Mouse (Mus musculus) intestine, embryonic 14.5 days (tissue): ENCODE results near the gene Rin3. TPM values are rescaled to one million over a fixed set of nuclear protein-coding genes. Genes with fewer than 3 reads are reported as not detected.

Source experiments
- ATAC-seq: fragments of 200-750 bp; cut with Nextera tagmentation; replicated peaks from 2 replicates; pipeline ENCODE4 v1.8.0; 2017; ENCODE audit warnings: low read depth, moderate number of reproducible peaks, moderate TSS enrichment, moderate library complexity; ENCODE audit not compliant: low FRiP score, low TSS enrichment
- DNase-seq: peaks from one replicate; pipeline ENCODE4 v3.0.0-alpha.2; 2018; ENCODE audit warnings: low spot score
- H3K27ac ChIP-seq: fragments of 300-500 bp; sonication (generic); 2 replicates; pipeline ENCODE4 v1.5.1; 2014; ENCODE audit warnings: low read depth, mild to moderate bottlenecking, control low read depth
- H3K27me3 ChIP-seq: fragments of 300-500 bp; sonication (generic); replicated peaks from 2 replicates; pipeline ENCODE4 v1.6.1; 2014; ENCODE audit warnings: low read length, control low read depth; ENCODE audit not compliant: control insufficient read depth, insufficient read depth
- H3K36me3 ChIP-seq: fragments of 300-500 bp; sonication (generic); 2 replicates; pipeline ENCODE4 v1.6.1; 2014; ENCODE audit warnings: low read length, control low read depth; ENCODE audit not compliant: control insufficient read depth, insufficient read depth
- H3K4me1 ChIP-seq: fragments of 300-500 bp; sonication (generic); replicated peaks from 2 replicates; pipeline ENCODE4 v1.6.1; 2014; ENCODE audit warnings: low read length, control low read depth, mixed read lengths; ENCODE audit not compliant: control insufficient read depth, insufficient read depth
- H3K4me2 ChIP-seq: fragments of 300-500 bp; sonication (generic); 2 replicates; pipeline ENCODE4 v1.6.1; 2014; ENCODE audit warnings: low read length
- H3K4me3 ChIP-seq: fragments of 300-500 bp; sonication (generic); 2 replicates; pipeline ENCODE4 v1.5.1; 2014; ENCODE audit warnings: low read depth, low read length, control low read depth, mixed read lengths
- H3K9ac ChIP-seq: fragments of 300-500 bp; sonication (generic); 2 replicates; pipeline ENCODE4 v1.6.1; 2014; ENCODE audit warnings: mild to moderate bottlenecking, low read length
- H3K9me3 ChIP-seq: fragments of 300-500 bp; sonication (generic); 2 replicates; pipeline ENCODE4 v1.6.1; 2016; ENCODE audit warnings: low read length, control low read depth; ENCODE audit not compliant: control insufficient read depth
- WGBS: fragments of 180-500 bp; shearing (Covaris S2); extraction: QIAGEN DNeasy Blood & Tissue Kit; methylation state at CpG from one replicate; pipeline ENCODE4 v1.1.7; 2014; 5-methylcytosine and 5-hydroxymethylcytosine counted together
- polyA plus RNA-seq: library from polyadenylated mRNA; unstranded; fragments of >200 nt; fragmentation: Nextera tagmentation; extraction: Ambion mirVana; gene quantifications from 2 replicates; pipeline ENCODE4 v1.2.1, GENCODE M21; 2014

Rin3 gene
- polyA plus RNA-seq, 1 experiment from 2014 or later, result 13.4 TPM

GRCm38 (mm10) chr12:102284267-102284610 is 1.4 kb downstream of the Rin3 start:
- peak overlapping the region; percentile 80 for H3K27ac ChIP-seq
- peak overlapping the region; percentile 73 for H3K4me2 ChIP-seq
- ATAC-seq, result peak; percentile 18; the same call in 1 of the 2 replicates
- 17% methylated on average over 9 of the region's 9 CpGs for WGBS
- H3K27me3 ChIP-seq, result no peaks in the 10 kb centered on the region
- H3K36me3 ChIP-seq, result no peaks in the 10 kb centered on the region
- peaks cover 57% of the 10 kb centered on the region for H3K4me1 ChIP-seq
- peak overlapping the region; percentile 58 for H3K4me3 ChIP-seq
- no peak for DNase-seq
- no peaks in the 10 kb centered on the region for H3K9me3 ChIP-seq
- peak overlapping the region; percentile 81 for H3K9ac ChIP-seq

- H3K36me3 ChIP-seq, result peaks cover 3% of the 10 kb centered on the region; the same call in 1 of the 2 replicates
- WGBS, result 47% methylated on average over 3 of the region's 3 CpGs
- H3K4me2 ChIP-seq, result peak overlapping the region; percentile 73
- DNase-seq (no peak), ATAC-seq (no peak)
- peak overlapping the region; percentile 80 for H3K27ac ChIP-seq
- peaks cover 61% of the 10 kb centered on the region for H3K4me1 ChIP-seq
- H3K27me3 ChIP-seq, result no peaks in the 10 kb centered on the region
- H3K4me3 ChIP-seq, result peak overlapping the region; percentile 58; the same call in 1 of the 2 replicates
- H3K9ac ChIP-seq, result peak overlapping the region; percentile 81
- no peaks in the 10 kb centered on the region for H3K9me3 ChIP-seq
These were observed 1.8 kb downstream of the Rin3 start for GRCm38 (mm10) chr12:102284618-102285159.

GRCm38 (mm10) chr12:102285318-102285717 is 2.5 kb downstream of the Rin3 start:
- Histone ChIP-seq H3K4me3 (no peak overlapping the region), H3K4me2 (0 out of 2 replicates have a peak overlapping the region, but pooled peaks have one; percentile 73), H3K27ac (no peak overlapping the region), H3K9ac (no peak overlapping the region), H3K36me3 (peaks cover 6% of the 10 kb centered on the region; the same call in 1 of the 2 replicates), H3K9me3 (no peaks in the 10 kb centered on the region), H3K4me1 (peaks cover 61% of the 10 kb centered on the region), H3K27me3 (no peaks in the 10 kb centered on the region)
- DNase-seq (no peak), ATAC-seq (no peak)
- 68% methylated on average over 6 of the region's 6 CpGs for WGBS

- ATAC-seq (no peak), DNase-seq (no peak)
- no peak overlapping the region for H3K4me3 ChIP-seq
- 71% methylated on average over 5 of the region's 5 CpGs for WGBS
- peaks cover 61% of the 10 kb centered on the region for H3K4me1 ChIP-seq
- H3K27me3 ChIP-seq, result no peaks in the 10 kb centered on the region
- no peaks in the 10 kb centered on the region for H3K9me3 ChIP-seq
- H3K36me3 ChIP-seq, result peaks cover 6% of the 10 kb centered on the region; the same call in 1 of the 2 replicates
- H3K9ac ChIP-seq, result no peak overlapping the region
- H3K27ac ChIP-seq, result no peak overlapping the region
- no peak overlapping the region for H3K4me2 ChIP-seq
These were observed 2.9 kb downstream of the Rin3 start for GRCm38 (mm10) chr12:102285779-102286178.

- H3K36me3 ChIP-seq, result peaks cover 6% of the 10 kb centered on the region; the same call in 1 of the 2 replicates
- H3K27me3 ChIP-seq, result no peaks in the 10 kb centered on the region
- no peak overlapping the region for H3K4me3 ChIP-seq
- DNase-seq (no peak), ATAC-seq (no peak)
- no peak overlapping the region for H3K9ac ChIP-seq
- H3K4me1 ChIP-seq, result peaks cover 63% of the 10 kb centered on the region
- H3K27ac ChIP-seq, result peak overlapping the region; percentile 63; the same call in 1 of the 2 replicates
- WGBS, result 47% methylated on average over 10 of the region's 10 CpGs
- H3K4me2 ChIP-seq, result no peak overlapping the region
- no peaks in the 10 kb centered on the region for H3K9me3 ChIP-seq
These were observed 4.0 kb downstream of the Rin3 start for GRCm38 (mm10) chr12:102286681-102287414.

GRCm38 (mm10) chr12:102287904-102288602 is 5.2 kb downstream of the Rin3 start:
- H3K36me3 ChIP-seq, result peaks cover 6% of the 10 kb centered on the region; the same call in 1 of the 2 replicates
- no peak overlapping the region for H3K4me3 ChIP-seq
- no peak overlapping the region for H3K9ac ChIP-seq
- H3K9me3 ChIP-seq, result no peaks in the 10 kb centered on the region
- H3K4me2 ChIP-seq, result no peak overlapping the region
- no peaks in the 10 kb centered on the region for H3K27me3 ChIP-seq
- peak overlapping the region; percentile 12; the same call in 1 of the 2 replicates for H3K27ac ChIP-seq
- DNase-seq, result no peak
- no peak for ATAC-seq
- peaks cover 67% of the 10 kb centered on the region for H3K4me1 ChIP-seq
- 49% methylated on average over 6 of the region's 6 CpGs for WGBS

GRCm38 (mm10) chr12:102288846-102289245 is 6.0 kb downstream of the Rin3 start:
- Histone ChIP-seq H3K9ac (no peak overlapping the region), H3K4me3 (no peak overlapping the region), H3K4me2 (no peak overlapping the region), H3K9me3 (no peaks in the 10 kb centered on the region), H3K27me3 (no peaks in the 10 kb centered on the region), H3K4me1 (peaks cover 67% of the 10 kb centered on the region), H3K36me3 (peaks cover 6% of the 10 kb centered on the region; the same call in 1 of the 2 replicates), H3K27ac (0 out of 2 replicates have a peak overlapping the region, but pooled peaks have one; percentile 5)
- no peak for DNase-seq
- 29% methylated on average over 2 of the region's 2 CpGs for WGBS
- no peak for ATAC-seq

GRCm38 (mm10) chr12:102289568-102289967 is 6.7 kb downstream of the Rin3 start:
- no peak for DNase-seq
- Histone ChIP-seq H3K4me2 (no peak overlapping the region), H3K4me3 (no peak overlapping the region), H3K27ac (no peak overlapping the region), H3K9me3 (no peaks in the 10 kb centered on the region), H3K36me3 (peaks cover 6% of the 10 kb centered on the region; the same call in 1 of the 2 replicates), H3K9ac (no peak overlapping the region), H3K4me1 (peaks cover 61% of the 10 kb centered on the region), H3K27me3 (no peaks in the 10 kb centered on the region)
- ATAC-seq, result no peak
- WGBS, result 88% methylated on average over 1 of the region's 1 CpGs
